Mouse (Mus musculus) kidney, adult 11 months (tissue): ENCODE data around the gene Vsx1.

Experiments
- DNase-seq: peaks from one replicate; pipeline ENCODE4 v3.0.0; 2022

Gene Vsx1

DNA sequence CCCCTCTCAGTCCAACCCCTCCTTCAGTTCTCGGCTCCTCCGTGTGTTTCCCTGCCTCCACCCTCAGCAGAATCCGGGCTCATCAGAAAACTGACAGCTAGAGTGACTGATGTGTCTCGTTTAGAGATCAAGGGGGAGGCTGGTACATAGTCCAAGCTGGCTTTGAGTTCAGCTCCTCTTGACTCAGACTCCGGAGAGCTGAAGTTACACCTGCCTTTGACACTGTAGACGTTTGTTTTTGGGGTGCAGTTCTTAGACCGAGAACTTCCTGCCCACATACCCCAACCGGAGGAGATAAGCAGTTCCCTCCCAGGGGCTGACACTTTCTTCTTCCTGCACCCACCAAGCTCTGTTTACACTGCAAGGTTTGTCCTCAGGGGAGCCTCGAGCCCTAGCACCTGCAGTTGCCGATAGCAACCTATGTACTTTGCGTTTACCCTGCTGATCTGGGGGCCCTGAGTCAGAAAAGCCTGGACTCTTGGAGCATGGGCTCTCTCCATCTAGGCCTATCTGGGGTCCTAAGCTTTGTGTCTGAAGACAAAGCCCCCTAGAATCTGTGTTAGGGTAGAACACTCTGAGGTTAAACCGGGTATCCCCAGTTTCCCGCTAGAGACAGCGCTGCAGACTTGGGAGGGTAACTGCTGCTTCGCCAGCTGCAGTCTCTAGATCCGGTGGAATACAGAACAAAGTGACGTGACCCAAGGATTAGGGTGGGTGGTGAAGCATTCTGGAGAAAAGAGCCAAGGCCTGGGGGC lies 21.9 kb downstream of the Vsx1 start:
- peak; percentile 70 for DNase-seq

- no peak for DNase-seq
Measured at GRCm38 (mm10) chr2:150666723-150667064, 22.5 kb downstream of the Vsx1 start.

DNA sequence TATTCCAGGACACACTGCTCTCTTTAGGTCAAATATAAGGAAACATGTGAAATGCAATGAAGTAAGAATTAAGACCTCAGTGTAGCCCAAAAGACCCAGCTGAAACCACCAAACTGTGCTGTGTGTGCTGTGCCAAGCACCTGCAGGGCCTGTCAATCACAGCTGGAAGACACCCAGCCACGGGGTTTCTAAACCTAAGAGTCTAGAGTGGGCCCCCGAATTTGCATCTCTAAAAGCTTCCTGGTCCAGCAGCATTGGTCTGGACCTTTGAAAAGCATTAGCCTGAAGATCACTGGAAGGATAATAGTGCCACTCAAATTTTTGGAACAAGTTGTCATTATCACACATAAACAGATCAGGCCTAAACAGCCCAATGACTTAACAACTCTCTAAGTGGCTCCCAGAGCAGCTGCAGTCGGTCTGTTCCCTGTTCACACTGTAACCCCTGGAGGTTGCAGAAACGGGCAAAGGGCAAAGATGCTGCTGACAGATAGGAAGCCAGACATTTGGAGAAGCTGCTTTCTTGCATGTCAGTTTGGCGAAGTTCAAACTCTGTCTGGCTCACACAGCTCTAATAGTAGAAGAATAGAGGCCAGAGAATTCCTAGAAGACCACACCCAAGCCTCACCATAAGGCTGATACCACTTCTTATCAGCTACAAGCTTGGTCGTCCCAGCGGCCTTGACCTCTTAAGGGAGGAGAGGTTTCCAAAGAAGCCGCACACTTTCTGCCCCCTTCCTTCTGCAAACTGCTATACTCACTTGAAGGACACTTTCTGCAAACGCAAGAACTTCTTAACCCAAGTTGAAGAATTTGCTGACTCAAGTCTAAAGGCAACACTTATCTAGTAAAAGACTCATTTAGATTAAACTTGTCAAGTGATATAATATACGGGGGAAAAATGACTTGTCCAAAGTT lies 23.4 kb downstream of the Vsx1 start:
- DNase-seq = peak; percentile 73

GRCm38 (mm10) chr2:150665006-150665405 lies 24.2 kb downstream of the Vsx1 start:
- DNase-seq = no peak

DNA sequence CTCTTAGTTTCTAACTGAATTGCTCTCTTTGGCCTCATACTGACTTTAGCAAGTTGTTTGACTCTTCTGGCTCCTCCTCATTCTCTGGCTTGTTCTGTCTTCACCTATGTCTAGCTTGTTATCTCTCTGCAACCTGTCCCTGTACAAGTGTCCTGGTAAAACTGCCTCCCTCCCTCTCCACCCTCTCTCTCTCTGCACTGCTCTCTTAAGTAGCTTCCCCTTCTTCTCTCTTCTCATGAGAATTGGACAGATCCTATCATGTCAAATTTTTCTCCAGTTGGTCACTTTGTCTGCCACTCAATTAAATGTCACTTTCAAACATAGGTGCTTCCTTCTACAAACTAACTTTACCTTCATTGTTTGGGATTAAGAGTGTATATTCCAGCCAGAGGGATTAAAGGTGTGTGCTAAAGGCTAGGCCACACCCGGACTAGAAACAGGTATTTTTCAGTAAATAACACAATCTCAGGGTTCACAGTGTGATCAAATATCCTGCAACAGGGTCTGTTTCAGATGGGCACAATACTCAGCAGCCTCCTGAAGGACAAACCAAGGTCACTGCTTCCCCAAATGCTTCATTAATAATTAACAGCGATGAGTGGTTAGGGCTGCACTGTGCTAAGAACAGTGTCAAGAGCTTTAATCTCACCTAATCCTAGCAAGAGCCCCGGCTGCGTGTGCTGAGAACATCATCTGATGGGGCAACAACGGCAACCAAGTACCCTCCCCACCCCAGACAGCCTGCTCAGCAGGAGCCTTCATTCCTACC lies 24.8 kb downstream of the Vsx1 start:
- DNase-seq = peak; percentile 56

GRCm38 (mm10) chr2:150663255-150663654 lies 25.9 kb downstream of the Vsx1 start:
- DNase-seq = no peak

GRCm38 (mm10) chr2:150662007-150662406 lies 27.2 kb downstream of the Vsx1 start:
- DNase-seq = no peak

DNA sequence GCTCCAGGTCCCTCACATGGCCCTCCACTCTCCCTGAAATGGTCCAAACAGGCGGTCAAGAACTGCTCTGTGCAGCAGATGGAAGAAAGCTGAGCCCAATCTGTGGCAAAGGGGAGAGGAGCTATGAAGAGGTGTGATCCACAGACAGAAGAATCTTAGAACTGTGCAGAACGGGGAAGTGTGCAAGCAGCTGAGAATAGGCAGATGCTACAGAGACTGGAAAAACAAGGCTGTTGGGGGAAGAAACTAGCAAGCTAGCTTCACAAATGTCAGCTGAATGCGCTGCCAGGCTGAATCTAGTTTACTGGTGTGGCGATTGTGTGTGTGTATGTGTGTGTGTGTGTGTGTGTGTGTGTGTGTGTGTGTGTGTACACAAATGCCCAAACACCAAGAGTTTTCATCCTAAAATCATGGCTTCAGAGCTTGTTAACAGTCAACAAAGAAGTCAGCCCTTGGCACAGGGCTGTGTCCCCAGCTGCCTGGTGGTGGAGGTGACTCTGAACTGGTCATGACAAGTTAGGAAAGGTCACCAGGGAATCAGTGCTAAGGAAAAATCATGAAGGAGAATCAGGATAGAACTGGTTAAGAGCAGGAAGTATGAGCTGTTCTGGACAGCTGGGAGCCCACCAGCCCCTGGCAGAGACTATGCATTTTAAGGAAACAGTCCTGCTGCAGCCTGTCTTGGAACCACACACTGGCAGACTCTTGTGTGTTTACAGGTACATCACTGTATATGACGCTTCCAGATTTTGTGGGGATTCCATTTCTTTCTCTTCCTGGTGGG lies 28.3 kb downstream of the Vsx1 start:
- DNase-seq = peak; percentile 68

- peak; percentile 57 for DNase-seq
Measured at GRCm38 (mm10) chr2:150660049-150660448, 29.1 kb downstream of the Vsx1 start.

DNA sequence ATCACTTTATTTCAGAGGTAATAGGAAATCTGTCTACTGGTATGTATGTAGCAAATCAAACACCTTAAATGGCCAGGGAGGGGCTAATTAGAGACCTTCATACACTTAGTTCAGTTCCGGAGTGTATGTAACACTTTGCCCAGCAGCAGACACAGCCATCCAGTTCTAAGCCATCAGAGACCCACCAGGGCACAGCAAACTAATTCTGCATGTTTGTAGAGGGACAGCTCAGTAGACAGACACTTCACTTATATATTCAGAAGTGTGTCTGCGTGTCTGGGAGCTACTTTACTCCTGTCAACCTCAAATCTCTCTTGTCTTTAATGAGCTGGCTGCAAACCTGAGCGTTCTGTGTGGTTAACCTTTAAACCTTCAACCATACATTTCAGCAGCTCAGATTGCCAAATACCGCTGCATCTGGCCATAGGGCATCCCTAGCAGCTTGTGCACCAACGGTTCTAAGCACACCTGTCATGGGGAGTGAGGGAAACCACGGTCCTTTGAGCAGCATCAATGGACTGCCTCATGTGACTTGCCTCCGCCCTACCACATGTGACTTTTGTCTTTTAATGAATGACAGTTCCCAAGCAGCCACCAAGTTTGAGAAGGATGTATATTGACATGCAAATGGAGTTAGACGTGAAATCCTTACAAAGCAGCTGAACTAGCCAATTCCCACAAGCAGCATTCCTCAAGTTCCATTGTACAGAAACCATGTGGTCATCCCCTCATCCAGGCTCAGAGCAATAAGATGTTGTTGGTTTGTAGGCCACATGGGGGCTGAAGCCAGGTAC lies 32.0 kb downstream of the Vsx1 start:
- no peak for DNase-seq

DNA sequence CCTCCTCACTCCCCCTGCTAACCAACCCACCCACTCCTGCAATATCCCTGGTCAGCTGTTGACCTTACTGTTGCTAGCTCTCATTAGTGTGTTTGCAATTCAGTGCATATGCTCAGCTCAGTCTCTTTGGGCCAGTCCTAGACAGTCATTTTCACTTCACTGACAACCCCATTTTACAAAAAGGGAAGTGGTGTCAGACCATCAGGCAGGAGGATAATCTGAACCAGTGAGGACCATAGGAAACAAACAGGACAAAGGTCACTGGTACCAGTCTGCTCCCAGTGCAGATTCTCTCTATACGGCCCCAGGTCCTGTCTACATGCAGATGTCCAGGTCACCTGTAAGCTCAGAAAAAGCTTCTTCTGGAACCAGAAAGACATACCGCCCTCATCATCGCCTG lies 33.0 kb downstream of the Vsx1 start:
- DNase-seq = no peak

- DNase-seq = no peak
Measured at GRCm38 (mm10) chr2:150655290-150655689, 33.9 kb downstream of the Vsx1 start.

GRCm38 (mm10) chr2:150654814-150655213 lies 34.3 kb downstream of the Vsx1 start:
- peak; percentile 70 for DNase-seq

DNA sequence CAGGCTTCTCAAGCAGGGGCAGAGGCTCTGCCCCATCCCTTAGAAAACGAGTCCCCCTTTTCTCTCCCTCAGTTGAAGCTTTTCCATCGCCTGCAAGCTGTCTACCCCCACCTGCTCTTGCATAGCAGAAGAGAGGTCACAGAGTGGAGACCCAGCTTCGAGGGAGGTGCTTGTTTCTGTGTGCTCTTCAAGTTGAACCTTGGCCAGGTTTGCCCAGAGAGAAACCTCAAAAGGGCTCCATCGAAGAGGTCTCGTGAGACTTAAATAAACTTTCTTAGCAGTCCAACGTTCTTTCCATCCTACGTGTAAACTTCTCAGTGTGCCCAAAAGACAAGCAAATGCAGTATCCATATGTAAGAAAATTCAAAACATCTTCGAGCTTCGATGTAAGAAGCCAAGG lies 37.8 kb downstream of the Vsx1 start:
- DNase-seq = no peak

GRCm38 (mm10) chr2:150650511-150651074 lies 38.6 kb downstream of the Vsx1 start:
- DNase-seq = no peak

DNA sequence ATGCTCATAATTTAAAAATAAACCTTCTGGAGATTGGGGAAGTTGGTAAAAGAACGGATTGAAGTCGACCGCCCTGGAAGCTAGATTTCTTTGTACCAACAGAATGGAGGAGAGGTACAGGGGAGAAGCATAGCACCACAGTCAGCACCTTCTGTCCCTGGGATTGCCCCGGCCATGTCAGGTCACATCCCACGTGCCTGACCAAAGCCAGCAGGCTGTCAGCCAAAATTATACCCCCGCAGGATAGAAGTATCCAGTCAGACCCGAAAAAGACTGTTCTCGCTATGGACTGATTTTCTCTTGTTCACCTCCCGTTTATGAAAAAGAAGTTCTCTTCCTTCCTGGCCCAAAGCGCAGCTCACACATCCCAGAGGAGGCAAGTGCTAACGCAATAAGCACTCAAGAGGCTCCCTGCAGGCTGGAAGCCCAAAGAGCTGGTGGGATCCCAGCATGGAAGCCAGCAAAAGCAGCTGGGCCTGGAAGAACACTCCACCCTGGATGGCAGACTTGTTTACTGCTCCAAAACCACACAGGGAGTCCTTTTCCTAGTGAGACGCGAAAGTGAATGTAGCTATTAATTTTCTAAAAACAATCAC lies 40.8 kb downstream of the Vsx1 start:
- no peak for DNase-seq

- DNase-seq = peak; percentile 53
Measured at GRCm38 (mm10) chr2:150647681-150648299, 41.4 kb downstream of the Vsx1 start.

GRCm38 (mm10) chr2:150646411-150647121 lies 42.6 kb downstream of the Vsx1 start:
- no peak for DNase-seq

DNA sequence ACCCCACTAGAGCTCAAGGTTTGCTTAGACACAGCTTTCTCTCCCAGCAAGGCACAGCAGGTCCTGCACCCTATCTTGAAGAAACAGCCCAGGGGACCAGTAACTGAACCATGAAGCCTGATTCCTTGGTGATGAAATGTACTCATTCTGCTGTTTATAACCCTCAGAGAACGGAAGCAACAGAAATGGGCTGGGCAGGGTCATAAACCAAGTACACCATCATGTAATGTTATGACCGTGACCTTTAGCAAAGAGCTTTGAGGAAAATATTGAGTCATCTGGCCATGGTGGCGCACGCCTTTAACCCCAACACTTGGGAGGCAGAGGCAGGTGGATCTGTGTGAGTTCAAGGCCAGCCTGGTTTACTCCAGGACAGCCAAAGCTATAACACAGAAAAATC lies 43.9 kb downstream of the Vsx1 start:
- DNase-seq = no peak
